Mouse (Mus musculus) sigmoid colon, adult 10 weeks (tissue): ENCODE results near the gene Olfr1284. TPM values are rescaled to one million over a fixed set of nuclear protein-coding genes. Genes with fewer than 3 reads are reported as not detected.

Experiments
- polyA plus RNA-seq: library from polyadenylated mRNA; stranded (reverse); fragments of 350-450 nt; fragmentation: Illumina TruSeq; extraction: RNeasy Lipid Tissue Mini Kit (QIAGEN cat#74804); gene quantifications from one replicate; pipeline ENCODE4 v1.2.3, GENCODE M21; 2014; ENCODE audit warnings: low read depth, low replicate concordance

Gene Olfr1284
- polyA plus RNA-seq, result not detected

GRCm38 (mm10) chr2:111375222-111375621 lies at the start of gene Olfr1284:
Gene Olfr1284, plus strand, starts transcription at chr2:111375522.

GRCm38 (mm10) chr2:111326220-111326619 lies 49.1 kb upstream of the Olfr1284 start, which contains the start of gene Olfr1281:
Gene Olfr1281, plus strand, starts transcription at chr2:111326520.

DNA sequence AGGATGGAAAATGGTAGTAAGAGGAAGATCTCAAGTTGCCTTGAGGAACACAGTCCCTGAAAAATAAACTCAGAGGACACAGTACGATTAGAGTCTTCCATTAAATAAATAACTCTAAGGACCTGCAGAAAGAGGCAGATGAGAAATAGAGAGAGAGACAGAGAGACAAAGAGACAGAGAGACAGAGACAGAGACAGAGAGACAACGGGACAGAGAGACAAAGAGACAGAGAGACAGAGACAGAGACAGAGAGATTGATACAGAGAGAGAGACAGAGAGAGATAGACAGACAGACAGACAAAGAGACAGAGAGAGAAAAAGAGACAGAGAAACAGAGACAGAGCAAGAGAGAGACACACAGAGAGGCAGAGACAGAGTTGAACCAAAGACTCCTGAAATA lies 39.3 kb upstream of the Olfr1284 start, which contains the start of gene Olfr1282:
Gene Olfr1282 (minus strand): TSS at position 101 of the 400 bp plus-strand sequence.

DNA sequence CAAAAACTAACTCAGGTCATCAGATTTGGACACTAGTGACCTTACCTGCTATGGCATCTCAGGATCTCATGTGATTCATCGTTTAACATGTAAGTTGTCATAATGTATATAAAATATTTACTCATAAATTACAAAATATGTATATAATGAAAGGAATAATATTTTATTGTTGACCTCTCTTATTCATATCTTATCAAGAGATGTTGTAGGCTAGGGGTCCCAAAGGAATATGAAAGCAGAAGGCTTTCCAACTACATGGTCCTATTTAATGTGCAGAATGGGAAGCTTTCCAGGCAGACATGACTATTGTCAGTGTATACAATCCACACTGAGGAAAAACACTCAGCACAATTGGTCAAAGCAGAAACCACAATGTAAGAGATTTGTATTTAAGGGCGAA lies 8.8 kb upstream of the Olfr1284 start, which contains the start of gene Olfr1283:
Gene Olfr1283 (plus strand): TSS at position 301 of the 400 bp plus-strand sequence.

GRCm38 (mm10) chr2:111422931-111423330 lies 47.6 kb downstream of the Olfr1284 start, which contains the start of gene Olfr1286:
Gene Olfr1286, minus strand, starts transcription at chr2:111423115.

Other genes with a start within 250 kb of the Olfr1284 start
- not detected for gene Gm15130, start 222.6 kb upstream of the Olfr1284 start, polyA plus RNA-seq
- not detected for gene 4930430A15Rik, start 145.9 kb upstream of the Olfr1284 start, polyA plus RNA-seq
- not detected for gene Olfr1275, start 140.2 kb upstream of the Olfr1284 start, polyA plus RNA-seq
- gene Olfr1276, start 121.0 kb upstream of the Olfr1284 start, polyA plus RNA-seq, result not detected
- gene Olfr1277, start 101.4 kb upstream of the Olfr1284 start, polyA plus RNA-seq, result not detected
- gene Olfr1278, start 85.4 kb upstream of the Olfr1284 start, polyA plus RNA-seq, result not detected
- not detected for gene Olfr1279, start 74.9 kb upstream of the Olfr1284 start, polyA plus RNA-seq
- not detected for gene Olfr1280, start 61.5 kb upstream of the Olfr1284 start, polyA plus RNA-seq
- not detected for gene Olfr1281, start 49.0 kb upstream of the Olfr1284 start, polyA plus RNA-seq
- not detected for gene Olfr1282, start 39.4 kb upstream of the Olfr1284 start, polyA plus RNA-seq
- not detected for gene Olfr1283, start 8.7 kb upstream of the Olfr1284 start, polyA plus RNA-seq
- not detected for gene Olfr1286, start 47.6 kb downstream of the Olfr1284 start, polyA plus RNA-seq
- not detected for gene Olfr1287, start 73.6 kb downstream of the Olfr1284 start, polyA plus RNA-seq
- gene Olfr1288, start 98.6 kb downstream of the Olfr1284 start, polyA plus RNA-seq, result not detected
- gene Olfr1289, start 105.3 kb downstream of the Olfr1284 start, polyA plus RNA-seq, result not detected
- gene Olfr1290, start 118.3 kb downstream of the Olfr1284 start, polyA plus RNA-seq, result not detected
- not detected for gene Olfr1291-ps1, start 121.7 kb downstream of the Olfr1284 start, polyA plus RNA-seq
- not detected for gene Olfr1293-ps, start 149.7 kb downstream of the Olfr1284 start, polyA plus RNA-seq
- gene Olfr1294, start 164.8 kb downstream of the Olfr1284 start, polyA plus RNA-seq, result not detected
- not detected for gene Olfr1295, start 194.2 kb downstream of the Olfr1284 start, polyA plus RNA-seq